Mouse (Mus musculus) testis, adult 2 months (tissue): ENCODE results near the gene L3mbtl3. TPM values are rescaled to one million over a fixed set of nuclear protein-coding genes. Genes with fewer than 3 reads are reported as not detected.

ENCODE experiments used
- H3K27ac ChIP-seq: fragments of 200-500 bp; 2 replicates; pipeline ENCODE4 v1.5.1; 2012; ENCODE audit warnings: low read depth, low read length; ENCODE audit not compliant: control insufficient read depth, insufficient read depth
- H3K27me3 ChIP-seq: fragments of 200-500 bp; 2 replicates; pipeline ENCODE4 v1.6.1; 2012; ENCODE audit warnings: mild to moderate bottlenecking, low read length, moderate library complexity; ENCODE audit not compliant: control insufficient read depth, insufficient read depth
- H3K36me3 ChIP-seq: fragments of 200-500 bp; 2 replicates; pipeline ENCODE4 v1.6.1; 2012; ENCODE audit warnings: mild to moderate bottlenecking, low read length; ENCODE audit not compliant: control insufficient read depth, insufficient read depth
- H3K4me1 ChIP-seq: fragments of 200-500 bp; 2 replicates; pipeline ENCODE4 v1.6.1; 2012; ENCODE audit warnings: low read length; ENCODE audit not compliant: control insufficient read depth, insufficient read depth
- H3K4me3 ChIP-seq: fragments of 200-500 bp; 2 replicates; pipeline ENCODE4 v1.5.1; 2012; ENCODE audit warnings: low read depth, mild to moderate bottlenecking, low read length, moderate library complexity, mixed read lengths; ENCODE audit not compliant: control insufficient read depth
- CTCF ChIP-seq: fragments of 200-500 bp; IDR thresholded peaks from 2 replicates; pipeline ENCODE4 v1.5.1; 2012; ENCODE audit warnings: low read depth, mild to moderate bottlenecking, inconsistent platforms, low read length, moderate library complexity; ENCODE audit not compliant: control insufficient read depth, insufficient read depth, insufficient replicate concordance
- POLR2A ChIP-seq: fragments of 200-500 bp; IDR thresholded peaks from 2 replicates; pipeline ENCODE4 v1.6.1; 2012; ENCODE audit warnings: low read depth, mild to moderate bottlenecking, inconsistent platforms, low read length, moderate library complexity; ENCODE audit not compliant: control insufficient read depth
- polyA plus RNA-seq: library from polyadenylated mRNA; depleted of rRNA; stranded (reverse); fragments of >200 nt; gene quantifications from 2 replicates; pipeline ENCODE4 v1.2.3, GENCODE M21; 2012

L3mbtl3 gene
- polyA plus RNA-seq, 1 experiment: 1.4 TPM

DNA sequence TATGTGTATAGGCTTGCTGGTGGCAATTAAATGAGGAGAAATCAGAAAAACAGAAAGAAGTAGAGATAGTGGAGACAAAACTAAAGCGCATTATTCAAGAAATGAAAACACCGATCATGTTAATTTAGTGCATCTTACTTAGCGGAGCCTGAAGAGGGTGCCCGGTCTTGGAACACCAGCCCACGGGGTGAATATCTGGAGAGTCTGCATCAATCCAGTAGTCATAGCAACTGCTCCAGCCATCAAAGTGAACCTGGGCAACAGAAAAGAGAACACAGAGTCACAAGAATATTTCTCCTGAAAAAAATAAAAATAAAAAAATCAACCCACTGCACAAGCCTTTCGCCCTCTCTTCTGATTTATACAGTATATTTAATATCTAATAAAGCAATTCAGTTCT, 72.3 kb downstream of the L3mbtl3 start:
- no peaks in the 10 kb centered on the region for H3K27me3 ChIP-seq
- no peak overlapping the region for H3K4me3 ChIP-seq
- no peak for TF ChIP-seq POLR2A
- TF ChIP-seq CTCF: no peak
- no peaks in the 10 kb centered on the region for H3K4me1 ChIP-seq
- H3K27ac ChIP-seq: no peak overlapping the region
- H3K36me3 ChIP-seq: no peaks in the 10 kb centered on the region

DNA sequence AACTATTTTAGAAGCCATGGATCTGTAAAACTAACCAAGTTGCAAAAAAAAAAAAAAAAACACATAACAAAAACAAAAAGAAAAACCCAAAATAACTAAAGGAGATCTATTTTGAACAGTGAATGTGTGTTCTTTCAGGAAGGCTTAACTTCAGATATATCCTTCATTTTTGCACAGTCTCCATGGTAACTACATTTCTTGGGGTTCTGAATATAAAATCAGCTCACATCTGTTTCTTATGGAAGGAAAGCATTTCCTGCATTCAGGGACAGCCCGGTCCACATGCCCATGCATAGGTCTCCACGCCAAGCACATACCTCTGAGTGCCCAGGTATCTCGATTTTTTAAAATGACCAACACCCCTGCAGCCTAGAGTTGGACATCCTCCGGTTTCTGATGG, 73.4 kb downstream of the L3mbtl3 start:
- no peak for TF ChIP-seq POLR2A
- no peak for TF ChIP-seq CTCF
- Histone ChIP-seq H3K4me3 (no peak overlapping the region), H3K4me1 (no peaks in the 10 kb centered on the region), H3K27ac (no peak overlapping the region), H3K27me3 (no peaks in the 10 kb centered on the region), H3K36me3 (no peaks in the 10 kb centered on the region)

DNA sequence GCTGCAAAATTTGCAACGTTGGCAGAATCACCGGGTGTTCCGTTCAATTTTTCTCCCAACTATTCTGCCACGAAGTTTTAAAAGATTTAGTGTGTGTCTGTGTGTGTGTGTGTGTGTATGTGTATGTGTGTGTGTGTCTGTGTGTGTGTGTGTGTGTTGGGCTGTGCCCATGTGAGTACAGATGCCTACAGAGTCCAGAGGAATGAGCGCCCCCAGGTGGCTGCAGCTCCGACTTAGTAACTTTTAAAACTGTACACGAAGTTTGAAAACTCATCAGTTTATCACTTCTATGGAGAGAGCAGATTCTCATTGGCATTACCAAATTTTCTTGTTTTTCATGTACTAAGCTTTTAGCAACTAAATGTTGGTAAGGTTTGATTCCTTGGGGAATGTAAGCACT, 78.1 kb downstream of the L3mbtl3 start:
- no peaks in the 10 kb centered on the region for H3K36me3 ChIP-seq
- TF ChIP-seq CTCF: no peak
- TF ChIP-seq POLR2A: no peak

DNA sequence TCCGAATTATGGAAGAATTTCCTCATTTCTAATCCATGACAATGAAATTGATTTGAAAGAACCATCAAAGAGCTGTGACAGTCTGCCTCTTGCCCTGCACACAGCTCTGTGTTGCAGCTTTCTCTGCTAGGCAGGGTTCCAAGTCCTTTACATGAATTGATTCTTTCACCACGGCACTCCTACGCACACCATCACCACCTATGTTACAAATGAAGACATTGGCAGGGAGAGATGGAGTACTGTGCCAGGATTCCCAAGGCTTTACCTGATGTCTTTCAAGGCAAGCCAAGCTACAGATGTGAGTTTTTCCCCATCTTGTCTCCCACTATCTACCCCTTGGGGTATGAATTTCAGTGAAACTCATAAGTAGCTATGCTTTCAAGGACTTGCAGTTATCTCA, 78.6 kb downstream of the L3mbtl3 start:
- Histone ChIP-seq H3K4me3 (no peak overlapping the region), H3K36me3 (no peaks in the 10 kb centered on the region), H3K27me3 (no peaks in the 10 kb centered on the region), H3K27ac (no peak overlapping the region), H3K4me1 (no peaks in the 10 kb centered on the region; the same call in 1 of the 2 replicates)
- TF ChIP-seq CTCF: no peak
- TF ChIP-seq POLR2A: no peak

More for the DNA sequence above, 78.1 kb downstream of the L3mbtl3 start:
- H3K27me3 ChIP-seq: no peaks in the 10 kb centered on the region
- H3K4me3 ChIP-seq: no peak overlapping the region
- H3K4me1 ChIP-seq: no peaks in the 10 kb centered on the region; the same call in 1 of the 2 replicates
- no peak overlapping the region for H3K27ac ChIP-seq

DNA sequence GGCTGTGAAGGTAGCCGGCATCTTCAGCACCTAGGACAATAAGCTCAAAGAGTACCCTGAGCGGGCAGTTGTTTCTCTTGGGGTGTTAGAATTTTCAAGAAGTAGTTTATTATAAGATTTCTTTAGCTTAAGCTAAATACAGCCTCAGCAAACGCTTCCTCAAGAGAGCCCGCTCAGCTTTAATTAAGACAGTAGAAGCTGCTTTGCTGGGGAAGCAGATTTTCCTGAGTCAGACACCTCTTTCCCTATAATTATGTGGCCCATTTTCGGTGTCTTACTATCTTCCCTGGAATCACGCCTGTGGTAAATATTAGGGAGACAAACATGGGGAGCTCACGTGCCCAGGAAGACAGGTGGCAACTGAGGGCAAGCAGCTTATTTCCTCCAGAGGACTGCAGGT, 88.6 kb downstream of the L3mbtl3 start:
- H3K36me3 ChIP-seq: no peaks in the 10 kb centered on the region
- H3K27ac ChIP-seq: no peak overlapping the region
- H3K4me1 ChIP-seq: no peaks in the 10 kb centered on the region
- no peaks in the 10 kb centered on the region for H3K27me3 ChIP-seq
- TF ChIP-seq CTCF (no peak), POLR2A (no peak)
- no peak overlapping the region for H3K4me3 ChIP-seq

DNA sequence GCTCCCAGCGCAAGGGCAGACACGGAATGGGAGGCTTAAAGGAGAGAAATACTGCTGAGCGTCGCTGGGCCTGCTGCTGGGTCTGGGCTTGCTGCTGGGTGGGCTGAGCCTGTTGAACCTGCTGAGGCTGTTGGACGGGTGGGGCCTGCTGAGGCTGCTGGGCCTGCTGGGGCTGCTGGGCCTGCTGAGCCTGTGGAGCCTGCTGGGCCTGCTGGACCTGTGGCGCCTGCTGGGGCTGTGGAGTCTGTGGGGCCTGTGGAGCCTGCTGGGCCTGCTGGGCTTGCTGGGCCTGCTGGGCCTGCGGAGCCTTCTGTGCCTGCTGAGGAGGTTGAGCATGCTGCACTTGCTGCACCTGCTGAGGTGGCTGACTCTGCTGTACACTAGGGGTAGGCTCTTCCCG, 95.8 kb downstream of the L3mbtl3 start:
- no peaks in the 10 kb centered on the region for H3K36me3 ChIP-seq
- H3K27me3 ChIP-seq: no peaks in the 10 kb centered on the region
- no peak for TF ChIP-seq POLR2A
- no peak for TF ChIP-seq CTCF
- no peaks in the 10 kb centered on the region for H3K4me1 ChIP-seq
- H3K27ac ChIP-seq: no peak overlapping the region
- no peak overlapping the region for H3K4me3 ChIP-seq

DNA sequence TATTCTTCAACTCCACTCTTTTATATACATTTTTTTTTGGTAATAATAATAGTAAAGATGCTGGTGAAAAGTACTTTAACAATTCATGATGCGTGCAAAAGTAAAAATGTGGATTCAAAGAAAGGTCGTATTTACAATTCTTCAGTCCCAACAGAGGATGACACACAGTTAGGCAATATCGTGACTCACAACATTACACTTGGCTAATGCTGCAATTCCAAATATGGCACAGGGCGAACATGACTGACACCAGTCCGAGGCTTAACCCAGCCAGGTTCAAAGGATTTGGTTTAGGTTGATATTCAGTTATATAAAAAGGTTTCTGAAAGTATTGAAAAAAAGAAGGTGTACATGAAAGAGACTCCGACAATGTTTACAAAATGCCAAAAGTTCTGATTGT, 100.4 kb downstream of the L3mbtl3 start:
- no peak overlapping the region for H3K4me3 ChIP-seq
- H3K27ac ChIP-seq: no peak overlapping the region
- H3K27me3 ChIP-seq: no peaks in the 10 kb centered on the region
- H3K4me1 ChIP-seq: no peaks in the 10 kb centered on the region
- TF ChIP-seq POLR2A (no peak), CTCF (no peak)
- no peaks in the 10 kb centered on the region for H3K36me3 ChIP-seq
